Mouse (Mus musculus): ENCODE results near the gene Fmnl2. TPM values are rescaled to one million over a fixed set of nuclear protein-coding genes. Genes with fewer than 3 reads are reported as not detected.

Fmnl2 gene
- total and polyA plus RNA-seq, 2 experiments from 2014 or later: 9.1 to 41.8 TPM

GRCm38 (mm10) chr2:52913311-52913710, 55.7 kb downstream of the Fmnl2 start:
- ATAC-seq: no peak
- 20% methylated on average over 2 of the region's 2 CpGs for whole genome bisulfite sequencing

GRCm38 (mm10) chr2:52913746-52914145, 56.1 kb downstream of the Fmnl2 start:
- no peak overlapping the region for H3K4me3 ChIP-seq (ENCODE audit: low read depth, low read length)
- no peak overlapping the region for H3K9ac ChIP-seq
- no peaks in the 10 kb centered on the region for H3K27me3 ChIP-seq (ENCODE audit: insufficient read depth, low read length)
- H3K9me3 ChIP-seq (ENCODE audit: low read length): no peaks in the 10 kb centered on the region
- no peak; the same call in 1 of the 2 replicates for ATAC-seq
- no peak overlapping the region for H3K27ac ChIP-seq (ENCODE audit: low read depth, low read length)
- TF ChIP-seq CTCF (IDR thresholded peaks at IDR 0.05; ENCODE audit: low read depth): no peak
- 26% methylated on average over 5 of the region's 5 CpGs for WGBS
- no peak for DNase-seq
- no peak overlapping the region for H3K4me2 ChIP-seq (ENCODE audit: low read depth)
- H3K36me3 ChIP-seq (ENCODE audit: insufficient read depth): no peaks in the 10 kb centered on the region
- H3K4me1 ChIP-seq (ENCODE audit: insufficient read depth): no peaks in the 10 kb centered on the region

More at GRCm38 (mm10) chr2:52913311-52913710, 55.7 kb downstream of the Fmnl2 start:
- Histone ChIP-seq H3K4me2 (ENCODE audit: low read depth) (no peak overlapping the region), H3K9ac (no peak overlapping the region), H3K9me3 (ENCODE audit: low read length) (no peaks in the 10 kb centered on the region), H3K4me3 (ENCODE audit: low read depth, low read length) (no peak overlapping the region), H3K27ac (ENCODE audit: low read depth, low read length) (no peak overlapping the region), H3K36me3 (ENCODE audit: insufficient read depth) (no peaks in the 10 kb centered on the region), H3K4me1 (ENCODE audit: insufficient read depth) (no peaks in the 10 kb centered on the region), H3K27me3 (ENCODE audit: insufficient read depth, low read length) (no peaks in the 10 kb centered on the region)
- no peak for DNase-seq
- no peak for TF ChIP-seq CTCF (IDR thresholded peaks at IDR 0.05; ENCODE audit: low read depth)

GRCm38 (mm10) chr2:52915536-52915935, 57.9 kb downstream of the Fmnl2 start:
- H3K9me3 ChIP-seq (ENCODE audit: low read length): no peaks in the 10 kb centered on the region
- H3K27me3 ChIP-seq (ENCODE audit: insufficient read depth, low read length): no peaks in the 10 kb centered on the region
- H3K4me1 ChIP-seq (ENCODE audit: insufficient read depth): no peaks in the 10 kb centered on the region
- no peak for ATAC-seq
- no peak for TF ChIP-seq CTCF (IDR thresholded peaks at IDR 0.05; ENCODE audit: low read depth)
- H3K36me3 ChIP-seq (ENCODE audit: insufficient read depth): no peaks in the 10 kb centered on the region
- no peak for DNase-seq
- H3K4me3 ChIP-seq (ENCODE audit: low read depth, low read length): no peak overlapping the region
- WGBS: 69% methylated on average over 5 of the region's 5 CpGs
- no peak overlapping the region for H3K9ac ChIP-seq
- H3K4me2 ChIP-seq (ENCODE audit: low read depth): no peak overlapping the region
- H3K27ac ChIP-seq (ENCODE audit: low read depth, low read length): no peak overlapping the region

- DNase-seq (no peak), ATAC-seq (no peak)
- H3K27ac ChIP-seq (ENCODE audit: low read depth, low read length): no peak overlapping the region
- H3K9me3 ChIP-seq (ENCODE audit: low read length): no peaks in the 10 kb centered on the region
- H3K4me2 ChIP-seq (ENCODE audit: low read depth): no peak overlapping the region
- no peak overlapping the region for H3K9ac ChIP-seq
- 86% methylated on average over 5 of the region's 5 CpGs for WGBS
- H3K4me1 ChIP-seq (ENCODE audit: insufficient read depth): no peaks in the 10 kb centered on the region
- H3K27me3 ChIP-seq (ENCODE audit: insufficient read depth, low read length): no peaks in the 10 kb centered on the region
- no peaks in the 10 kb centered on the region for H3K36me3 ChIP-seq (ENCODE audit: insufficient read depth)
- TF ChIP-seq CTCF (IDR thresholded peaks at IDR 0.05; ENCODE audit: low read depth): no peak
- no peak overlapping the region for H3K4me3 ChIP-seq (ENCODE audit: low read depth, low read length)
Measured at GRCm38 (mm10) chr2:52918094-52918493, 60.4 kb downstream of the Fmnl2 start.

- ATAC-seq (no peak), DNase-seq (no peak)
Measured at GRCm38 (mm10) chr2:52920701-52921435, 63.2 kb downstream of the Fmnl2 start.

GRCm38 (mm10) chr2:52925062-52925461, 67.4 kb downstream of the Fmnl2 start:
- no peak for DNase-seq
- Histone ChIP-seq H3K4me3 (ENCODE audit: low read depth, low read length) (no peak overlapping the region), H3K27me3 (ENCODE audit: insufficient read depth, low read length) (no peaks in the 10 kb centered on the region), H3K9me3 (ENCODE audit: low read length) (no peaks in the 10 kb centered on the region), H3K27ac (ENCODE audit: low read depth, low read length) (no peak overlapping the region), H3K4me1 (ENCODE audit: insufficient read depth) (no peaks in the 10 kb centered on the region), H3K9ac (no peak overlapping the region), H3K36me3 (ENCODE audit: insufficient read depth) (no peaks in the 10 kb centered on the region), H3K4me2 (ENCODE audit: low read depth) (no peak overlapping the region)
- no peak for ATAC-seq
- no peak for TF ChIP-seq CTCF (IDR thresholded peaks at IDR 0.05; ENCODE audit: low read depth)
- 93% methylated on average over 3 of the region's 3 CpGs for WGBS

More at GRCm38 (mm10) chr2:52920701-52921435, 63.2 kb downstream of the Fmnl2 start:
- H3K4me3 ChIP-seq (ENCODE audit: low read depth, low read length): no peak overlapping the region
- no peak overlapping the region for H3K4me2 ChIP-seq (ENCODE audit: low read depth)
- 66% methylated on average over 5 of the region's 5 CpGs for WGBS
- no peaks in the 10 kb centered on the region for H3K9me3 ChIP-seq (ENCODE audit: low read length)
- H3K27ac ChIP-seq (ENCODE audit: low read depth, low read length): no peak overlapping the region
- no peaks in the 10 kb centered on the region for H3K4me1 ChIP-seq (ENCODE audit: insufficient read depth)
- no peaks in the 10 kb centered on the region for H3K27me3 ChIP-seq (ENCODE audit: insufficient read depth, low read length)
- H3K9ac ChIP-seq: no peak overlapping the region
- no peak for TF ChIP-seq CTCF (IDR thresholded peaks at IDR 0.05; ENCODE audit: low read depth)
- H3K36me3 ChIP-seq (ENCODE audit: insufficient read depth): no peaks in the 10 kb centered on the region

- WGBS: 38% methylated on average over 3 of the region's 3 CpGs
- Histone ChIP-seq H3K4me2 (ENCODE audit: low read depth) (no peak overlapping the region), H3K4me1 (ENCODE audit: insufficient read depth) (no peaks in the 10 kb centered on the region), H3K27ac (ENCODE audit: low read depth, low read length) (no peak overlapping the region), H3K9ac (no peak overlapping the region), H3K27me3 (ENCODE audit: insufficient read depth, low read length) (no peaks in the 10 kb centered on the region), H3K9me3 (ENCODE audit: low read length) (no peaks in the 10 kb centered on the region), H3K36me3 (ENCODE audit: insufficient read depth) (no peaks in the 10 kb centered on the region), H3K4me3 (ENCODE audit: low read depth, low read length) (no peak overlapping the region)
- no peak for ATAC-seq
- TF ChIP-seq CTCF (IDR thresholded peaks at IDR 0.05; ENCODE audit: low read depth): no peak
- no peak for DNase-seq
Measured at GRCm38 (mm10) chr2:52927381-52927780, 69.7 kb downstream of the Fmnl2 start.
